Mouse (Mus musculus): ENCODE results near the gene Qdpr. TPM values are rescaled to one million over a fixed set of nuclear protein-coding genes. Genes with fewer than 3 reads are reported as not detected.

Qdpr gene
- polyA plus RNA-seq, 1 experiment = 95.1 TPM

DNA sequence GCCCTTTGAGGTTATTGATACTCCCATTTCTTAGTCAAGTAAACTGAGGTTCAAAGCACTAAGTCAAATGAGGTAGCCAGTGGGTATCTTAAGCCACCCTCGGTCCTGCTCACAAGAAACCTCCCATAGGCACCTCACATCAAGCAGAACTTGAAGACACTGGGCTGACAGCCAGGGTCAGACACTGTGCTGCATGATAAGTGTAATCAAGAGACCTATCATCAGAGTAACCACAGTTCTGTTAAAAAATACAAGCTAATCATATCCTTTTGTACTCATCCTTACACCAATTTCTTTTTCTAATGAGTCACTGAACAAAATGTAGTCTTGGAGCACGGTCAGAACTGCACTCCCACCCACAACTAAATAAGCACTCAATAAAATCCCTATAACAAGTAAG, 43.9 kb downstream of the Qdpr start:
- Histone ChIP-seq H3K27me3 (ENCODE audit: control insufficient read depth, insufficient read depth, low read length, poor library complexity, severe bottlenecking) (no peaks in the 10 kb centered on the region), H3K9me3 (replicated peaks; ENCODE audit: control insufficient read depth, insufficient read depth, low read length, poor library complexity, severe bottlenecking) (no peaks in the 10 kb centered on the region), H3K36me3 (ENCODE audit: control insufficient read depth, insufficient read depth, low read length, poor library complexity, severe bottlenecking) (no peaks in the 10 kb centered on the region), H3K9ac (ENCODE audit: low read depth, poor library complexity, severe bottlenecking) (no peak overlapping the region), H3K4me3 (ENCODE audit: low read depth, low read length) (no peak overlapping the region), H3K4me1 (ENCODE audit: control insufficient read depth, insufficient read depth, low read length) (no peaks in the 10 kb centered on the region), H3K27ac (ENCODE audit: insufficient read depth, low read length) (no peak overlapping the region)
- TF ChIP-seq EP300 (IDR thresholded peaks at IDR 0.05; ENCODE audit: insufficient read depth, low read depth, low read length) = no peak
- no peak for TF ChIP-seq CTCF (IDR thresholded peaks at IDR 0.05; ENCODE audit: low read depth, low read length)
- no peak for TF ChIP-seq POLR2A (IDR thresholded peaks at IDR 0.05; ENCODE audit: insufficient read depth, low read length)

DNA sequence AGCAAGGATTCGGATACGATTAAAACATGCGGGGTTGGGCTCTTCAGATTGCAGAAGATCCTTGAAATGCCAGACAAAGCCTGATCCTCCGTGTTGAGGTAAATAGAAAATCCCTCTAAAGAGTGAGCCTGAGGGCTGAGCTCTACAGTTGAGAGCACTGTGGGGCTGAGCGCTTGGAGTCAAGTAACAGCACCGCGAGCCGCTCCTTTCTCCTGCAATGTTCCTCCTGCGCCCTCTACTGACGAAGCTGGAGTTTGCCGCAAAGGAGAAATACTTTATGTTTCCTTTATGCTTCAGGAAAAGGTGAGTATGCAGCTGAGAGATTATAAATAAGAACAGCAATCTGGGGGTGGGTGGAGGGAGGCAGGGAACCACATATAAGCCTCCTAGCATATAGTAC, 47.4 kb downstream of the Qdpr start:
- H3K9me3 ChIP-seq (replicated peaks; ENCODE audit: control insufficient read depth, insufficient read depth, low read length, poor library complexity, severe bottlenecking) = no peaks in the 10 kb centered on the region
- H3K4me3 ChIP-seq (ENCODE audit: low read depth, low read length) = no peak overlapping the region
- no peaks in the 10 kb centered on the region for H3K27me3 ChIP-seq (ENCODE audit: control insufficient read depth, insufficient read depth, low read length, poor library complexity, severe bottlenecking)
- H3K27ac ChIP-seq (ENCODE audit: insufficient read depth, low read length) = no peak overlapping the region
- H3K36me3 ChIP-seq (ENCODE audit: control insufficient read depth, insufficient read depth, low read length, poor library complexity, severe bottlenecking) = no peaks in the 10 kb centered on the region
- TF ChIP-seq CTCF (IDR thresholded peaks at IDR 0.05; ENCODE audit: low read depth, low read length) (peak; percentile 82), POLR2A (IDR thresholded peaks at IDR 0.05; ENCODE audit: insufficient read depth, low read length) (no peak)
- H3K4me1 ChIP-seq (ENCODE audit: control insufficient read depth, insufficient read depth, low read length) = no peaks in the 10 kb centered on the region
- no peak overlapping the region for H3K9ac ChIP-seq (ENCODE audit: low read depth, poor library complexity, severe bottlenecking)

DNA sequence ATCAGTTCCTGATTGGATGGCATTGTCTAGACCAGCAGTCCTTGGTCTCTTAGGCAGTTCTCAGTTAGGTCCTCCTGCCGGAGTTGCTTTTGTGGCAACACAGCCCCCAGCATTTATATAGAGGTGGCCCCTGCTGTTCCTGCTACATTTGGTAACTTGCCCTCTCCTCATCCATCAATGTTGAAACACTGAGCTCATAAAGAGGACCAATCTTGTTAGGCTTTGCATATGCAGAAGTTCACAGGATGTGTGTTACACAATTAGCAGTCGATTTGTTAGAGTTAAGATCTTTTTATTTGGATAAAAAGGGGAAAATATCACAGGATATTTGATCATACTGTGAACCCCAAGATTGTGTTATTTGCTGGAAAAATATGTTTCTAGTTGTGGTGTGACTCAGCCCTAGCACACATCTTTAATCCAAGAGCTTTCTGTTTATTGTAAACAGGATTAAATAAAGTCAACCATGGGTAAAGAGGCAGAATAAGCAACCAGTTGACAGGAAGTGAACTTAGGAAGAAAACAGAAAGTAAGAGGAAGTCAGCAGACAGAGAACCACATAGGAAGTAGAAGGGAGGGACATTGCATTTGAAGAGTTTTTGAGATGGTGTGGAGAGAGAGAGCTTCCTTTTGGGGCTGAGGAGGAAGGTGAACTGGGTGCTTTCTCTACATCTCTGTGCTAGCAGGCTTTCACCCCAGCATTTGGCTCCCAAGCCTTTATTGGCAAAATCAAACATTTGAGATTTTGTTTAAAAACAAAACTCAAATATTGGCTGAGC, 65.8 kb downstream of the Qdpr start:
- Histone ChIP-seq H3K36me3 (ENCODE audit: control insufficient read depth, insufficient read depth, low read length, poor library complexity, severe bottlenecking) (no peaks in the 10 kb centered on the region), H3K4me1 (ENCODE audit: control insufficient read depth, insufficient read depth, low read length) (no peaks in the 10 kb centered on the region), H3K27ac (ENCODE audit: insufficient read depth, low read length) (no peak overlapping the region), H3K27me3 (ENCODE audit: control insufficient read depth, insufficient read depth, low read length, poor library complexity, severe bottlenecking) (no peaks in the 10 kb centered on the region), H3K9ac (ENCODE audit: low read depth, poor library complexity, severe bottlenecking) (no peak overlapping the region), H3K4me3 (ENCODE audit: low read depth, low read length) (no peak overlapping the region), H3K9me3 (replicated peaks; ENCODE audit: control insufficient read depth, insufficient read depth, low read length, poor library complexity, severe bottlenecking) (no peaks in the 10 kb centered on the region)
- TF ChIP-seq POLR2A (IDR thresholded peaks at IDR 0.05; ENCODE audit: insufficient read depth, low read length) = no peak

Other genes starting within 250 kb of the Qdpr start
- not detected in 2 replicates for gene Clrn2, start 3.5 kb upstream of the Qdpr start, polyA plus RNA-seq (2011; ENCODE audit: insufficient read depth, insufficient read length, low read depth, missing spikeins)
- gene Lap3, start 43.1 kb upstream of the Qdpr start, polyA plus RNA-seq (2011; ENCODE audit: insufficient read depth, insufficient read length, low read depth, missing spikeins) = 190 and 201 TPM in 2 replicates
- 57.9 and 67.8 TPM in 2 replicates for gene Med28, start 70.0 kb upstream of the Qdpr start, polyA plus RNA-seq (2011; ENCODE audit: insufficient read depth, insufficient read length, low read depth, missing spikeins)
- gene Fam184b, start 189.4 kb upstream of the Qdpr start, polyA plus RNA-seq (2011; ENCODE audit: insufficient read depth, insufficient read length, low read depth, missing spikeins) = not detected in 2 replicates
- gene Ncapg, start 219.7 kb upstream of the Qdpr start, polyA plus RNA-seq (2011; ENCODE audit: insufficient read depth, insufficient read length, low read depth, missing spikeins) = 104 and 109 TPM in 2 replicates